Mouse (Mus musculus) myocyte (in vitro differentiated cells): Measurements from ENCODE around the gene Lrrc8c. TPM values are rescaled to one million over a fixed set of nuclear protein-coding genes. Genes with fewer than 3 reads are reported as not detected.

ENCODE experiments used
- H3K27me3 ChIP-seq: one replicate; pipeline ENCODE4 v1.6.1; 2011; ENCODE audit not compliant: control insufficient read depth, insufficient read depth, insufficient read length
- H3K36me3 ChIP-seq: one replicate; pipeline ENCODE4 v1.6.1; 2011; ENCODE audit not compliant: control insufficient read depth, insufficient read depth
- H3K4me2 ChIP-seq: one replicate; pipeline ENCODE4 v1.6.1; 2011; ENCODE audit warnings: low read depth, control low read depth
- H3K4me3 ChIP-seq: one replicate; pipeline ENCODE4 v1.5.1; 2011; ENCODE audit warnings: mild to moderate bottlenecking, control low read depth, moderate library complexity
- H3K79me2 ChIP-seq: one replicate; pipeline ENCODE4 v1.6.1; 2011; ENCODE audit not compliant: control insufficient read depth, insufficient read depth
- H3ac ChIP-seq: one replicate; pipeline ENCODE4 v1.6.1; 2011; ENCODE audit not compliant: control insufficient read depth, insufficient read length
- CEBPB ChIP-seq: IDR thresholded peaks from 2 replicates; pipeline ENCODE4 v1.6.1; 2011; ENCODE audit warnings: mild to moderate bottlenecking, moderate library complexity; ENCODE audit not compliant: poor library complexity, insufficient read depth, severe bottlenecking
- E2F4 ChIP-seq: IDR thresholded peaks from one replicate; pipeline ENCODE4 v1.6.1; 2011; ENCODE audit warnings: mild to moderate bottlenecking, control low read depth, moderate library complexity; ENCODE audit not compliant: insufficient read depth
- MAX ChIP-seq: IDR thresholded peaks from one replicate; pipeline ENCODE4 v1.6.1; 2011; ENCODE audit warnings: low read depth, mild to moderate bottlenecking, control low read depth
- MYOD1 ChIP-seq, 3 experiments: IDR thresholded peaks; one replicate each; pipeline ENCODE4 v1.6.1; 2011; ENCODE audit warnings: control low read depth in 2 of 3, low read depth in 2 of 3, mild to moderate bottlenecking in 2 of 3, moderate library complexity in 1 of 3; ENCODE audit not compliant: insufficient read length in 2 of 3, control insufficient read depth in 1 of 3
- MYOG ChIP-seq, 3 experiments: IDR thresholded peaks; one replicate each; pipeline ENCODE4 v1.6.1; 2011; ENCODE audit warnings: control low read depth in 2 of 3, low read depth in 2 of 3, mild to moderate bottlenecking in 2 of 3; ENCODE audit not compliant: insufficient read length in 2 of 3, control insufficient read depth in 1 of 3, insufficient read depth in 1 of 3
- POLR2A ChIP-seq: IDR thresholded peaks from one replicate; pipeline ENCODE4 v1.6.1; 2011; ENCODE audit warnings: low read depth, mild to moderate bottlenecking, control low read depth, moderate library complexity; ENCODE audit not compliant: insufficient read length
- POLR2AphosphoS2 ChIP-seq: IDR thresholded peaks from one replicate; pipeline ENCODE4 v1.6.1; 2011; ENCODE audit warnings: low read depth, control low read depth; ENCODE audit not compliant: insufficient read length
- REST ChIP-seq: IDR thresholded peaks from one replicate; pipeline ENCODE4 v1.6.1; 2011; ENCODE audit warnings: mild to moderate bottlenecking, control low read depth, moderate library complexity; ENCODE audit not compliant: insufficient read depth, insufficient read length
- SRF ChIP-seq: IDR thresholded peaks from one replicate; pipeline ENCODE4 v1.6.1; 2011; ENCODE audit warnings: low read depth; ENCODE audit not compliant: control insufficient read depth, insufficient read length
- TCF12 ChIP-seq: IDR thresholded peaks from one replicate; pipeline ENCODE4 v1.6.1; 2011; ENCODE audit warnings: mild to moderate bottlenecking, control low read depth; ENCODE audit not compliant: poor library complexity, insufficient read depth, severe bottlenecking
- TCF3 ChIP-seq: IDR thresholded peaks from one replicate; pipeline ENCODE4 v1.6.1; 2011; ENCODE audit warnings: low read depth, control low read depth; ENCODE audit not compliant: insufficient read length
- USF1 ChIP-seq: IDR thresholded peaks from one replicate; pipeline ENCODE4 v1.6.1; 2011; ENCODE audit warnings: low read depth, mild to moderate bottlenecking, control low read depth, moderate library complexity
- polyA plus RNA-seq: library from polyadenylated mRNA; unstranded; fragments of >200 nt; fragmentation: generic; extraction: Trizol; gene quantifications from one replicate; pipeline ENCODE4 v1.2.1, GENCODE M21; 2012; ENCODE audit warnings: missing spikeins

Gene Lrrc8c
- polyA plus RNA-seq, 1 experiment: 7.9 TPM

DNA sequence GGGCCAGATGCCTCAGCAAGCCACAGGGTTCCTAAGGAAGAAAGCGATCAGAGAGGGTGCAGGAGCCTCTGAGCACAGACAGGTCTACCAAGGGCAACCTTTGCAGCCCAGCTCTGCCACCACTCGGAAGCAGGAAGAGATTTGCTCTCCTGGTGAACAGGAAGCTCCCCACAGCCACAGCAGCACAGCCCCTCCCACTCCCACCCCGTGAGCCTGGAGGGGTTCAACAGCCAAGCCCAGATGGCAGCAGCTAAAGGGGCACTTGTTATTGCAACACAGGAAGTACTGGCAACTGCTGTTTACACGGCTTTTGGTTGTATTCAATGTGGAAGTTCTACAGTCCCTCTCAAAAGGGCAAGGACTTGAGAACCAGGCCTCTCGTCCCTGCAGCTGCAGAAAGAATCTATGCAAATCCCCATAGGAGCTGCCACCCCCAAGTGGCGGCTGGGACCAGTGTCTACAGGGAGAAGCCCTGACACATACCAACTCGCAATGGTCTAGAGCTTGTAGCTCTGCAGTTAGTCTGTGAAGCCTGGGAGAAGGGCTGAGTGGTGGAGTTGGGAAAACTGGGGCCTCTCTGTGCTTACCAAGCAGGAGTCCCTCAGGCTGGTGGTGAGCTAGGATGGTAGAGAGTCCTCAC, 129.6 kb downstream of the Lrrc8c start:
- TF ChIP-seq REST: no peak
- no peak for TF ChIP-seq MAX
- TF ChIP-seq SRF: no peak
- TF ChIP-seq MYOG (IDR thresholded peaks at IDR 0.05; ENCODE audit: control insufficient read depth in 1 of 3, insufficient read depth in 1 of 3, insufficient read length in 2 of 3, low read depth in 2 of 3): no peak
- no peak for TF ChIP-seq CEBPB
- no peak for TF ChIP-seq MYOD1 (IDR thresholded peaks at IDR 0.05; ENCODE audit: control insufficient read depth in 1 of 3, insufficient read length in 2 of 3, low read depth in 2 of 3)
- TF ChIP-seq POLR2AphosphoS2: no peak
- no peak for TF ChIP-seq TCF12
- no peak for TF ChIP-seq POLR2A
- no peak for TF ChIP-seq TCF3
- no peak for TF ChIP-seq E2F4
- no peak for TF ChIP-seq USF1
- Histone ChIP-seq H3K36me3 (no peaks in the 10 kb centered on the region), H3K4me3 (no peak overlapping the region), H3K27me3 (no peaks in the 10 kb centered on the region), H3K4me2 (no peak overlapping the region), H3K79me2 (no peaks in the 10 kb centered on the region), H3ac (no peak overlapping the region)

DNA sequence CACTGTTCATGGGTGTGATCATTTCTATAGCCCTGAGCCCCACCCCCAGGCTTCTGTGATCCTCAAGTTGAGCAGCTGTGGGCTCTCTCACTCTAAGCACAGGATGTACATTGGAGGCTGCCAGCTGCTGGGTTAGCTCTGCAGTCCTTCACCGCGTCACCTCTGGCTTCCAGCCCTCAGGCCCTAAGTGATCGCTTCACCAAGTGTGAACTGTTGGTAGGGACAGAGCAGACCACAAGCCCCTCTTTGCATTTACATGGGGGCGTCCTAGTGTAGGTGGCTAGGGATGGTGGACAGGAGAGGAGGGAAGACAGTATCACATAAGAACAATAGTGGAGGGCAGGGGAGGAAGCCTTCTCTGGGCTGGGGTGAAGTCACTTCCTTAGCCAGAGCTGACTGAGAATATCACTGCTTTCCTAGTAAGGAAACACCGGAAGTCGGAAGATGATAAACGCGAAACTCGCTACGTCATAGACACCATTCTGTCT, 130.4 kb downstream of the Lrrc8c start:
- Histone ChIP-seq H3K4me2 (no peak overlapping the region), H3K79me2 (no peaks in the 10 kb centered on the region), H3K4me3 (no peak overlapping the region), H3K27me3 (no peaks in the 10 kb centered on the region), H3ac (no peak overlapping the region), H3K36me3 (no peaks in the 10 kb centered on the region)
- TF ChIP-seq MYOG (IDR thresholded peaks at IDR 0.05; ENCODE audit: control insufficient read depth in 1 of 3, insufficient read depth in 1 of 3, insufficient read length in 2 of 3, low read depth in 2 of 3) (no peak), USF1 (no peak), MAX (no peak), MYOD1 (IDR thresholded peaks at IDR 0.05; ENCODE audit: control insufficient read depth in 1 of 3, insufficient read length in 2 of 3, low read depth in 2 of 3) (no peak), TCF12 (no peak), CEBPB (no peak), TCF3 (no peak), POLR2AphosphoS2 (no peak), POLR2A (no peak), SRF (no peak), REST (no peak), E2F4 (no peak)

DNA sequence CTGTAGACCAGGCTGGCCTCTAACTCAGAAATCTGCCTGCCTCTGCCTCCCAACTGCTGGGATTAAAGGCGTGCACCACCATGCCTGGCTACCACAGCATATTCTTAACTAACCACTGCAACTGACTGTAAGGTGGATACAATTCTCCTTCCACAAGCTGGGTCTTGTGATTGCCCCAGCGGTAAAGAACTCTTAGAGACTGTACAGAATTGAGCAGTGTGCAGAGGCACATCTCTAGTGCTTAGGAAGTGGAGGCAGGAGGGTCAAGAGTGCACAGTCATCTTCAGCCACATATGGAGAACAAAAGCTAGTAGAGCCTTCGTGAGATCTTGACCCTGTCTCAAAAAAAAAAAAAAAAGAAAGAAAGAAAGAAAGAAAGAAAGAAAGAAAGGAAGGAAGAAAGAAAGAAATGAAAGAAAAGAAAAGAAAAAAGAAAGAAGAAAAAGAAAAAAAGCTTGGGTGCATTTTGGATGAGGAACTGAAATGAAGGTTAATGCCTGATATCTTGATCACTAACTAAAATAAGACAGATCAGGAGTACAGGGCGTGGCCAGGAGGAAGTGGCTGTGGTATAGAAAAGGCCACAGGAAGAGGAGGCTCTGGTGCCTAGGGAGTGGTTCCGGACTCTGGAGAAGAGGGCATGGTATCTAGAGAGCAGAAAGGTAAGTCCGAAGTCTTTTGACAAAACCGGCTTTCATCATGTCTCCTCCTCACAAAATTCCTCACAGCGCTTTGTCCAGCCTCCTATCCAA, 131.7 kb downstream of the Lrrc8c start:
- TF ChIP-seq TCF3: no peak
- no peak overlapping the region for H3K4me3 ChIP-seq
- no peak overlapping the region for H3K4me2 ChIP-seq
- no peaks in the 10 kb centered on the region for H3K79me2 ChIP-seq
- H3K27me3 ChIP-seq: no peaks in the 10 kb centered on the region
- H3ac ChIP-seq: no peak overlapping the region
- no peaks in the 10 kb centered on the region for H3K36me3 ChIP-seq

DNA sequence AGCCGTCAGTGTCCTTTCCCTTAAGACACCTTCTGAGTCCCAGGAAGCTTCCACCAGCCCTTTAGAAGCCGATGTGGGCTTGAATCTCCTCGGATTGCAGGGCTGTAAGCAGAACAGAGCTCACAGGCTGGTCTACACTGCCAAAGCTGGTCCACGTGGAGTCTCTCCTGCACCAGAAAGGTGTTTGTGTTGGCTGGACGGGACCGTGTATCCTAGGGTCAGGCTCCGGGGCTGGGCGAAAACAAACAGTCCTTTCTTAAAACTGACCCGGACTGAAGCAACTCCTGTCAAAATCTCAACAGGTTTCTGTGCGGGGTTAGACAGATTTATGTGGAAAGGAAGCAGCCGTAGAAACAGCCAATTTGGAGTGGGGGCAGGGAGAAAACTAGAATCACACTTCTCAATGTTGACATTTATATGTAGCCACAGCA, 132.4 kb downstream of the Lrrc8c start:
- Histone ChIP-seq H3ac (no peak overlapping the region), H3K79me2 (no peaks in the 10 kb centered on the region), H3K36me3 (no peaks in the 10 kb centered on the region), H3K4me2 (no peak overlapping the region), H3K27me3 (no peaks in the 10 kb centered on the region), H3K4me3 (no peak overlapping the region)
- TF ChIP-seq E2F4 (no peak), POLR2A (no peak), TCF3 (no peak), SRF (no peak), TCF12 (no peak), MYOD1 (IDR thresholded peaks at IDR 0.05; ENCODE audit: control insufficient read depth in 1 of 3, insufficient read length in 2 of 3, low read depth in 2 of 3) (no peak), MYOG (IDR thresholded peaks at IDR 0.05; ENCODE audit: control insufficient read depth in 1 of 3, insufficient read depth in 1 of 3, insufficient read length in 2 of 3, low read depth in 2 of 3) (no peak), REST (no peak), USF1 (no peak), POLR2AphosphoS2 (no peak), CEBPB (no peak), MAX (no peak)
